In genomic region chr1:178496841-178497240, GRCm38 (mm10) we compare ENCODE assay signal across 10 mouse cellular contexts. TPM values are rescaled to one million over a fixed set of nuclear protein-coding genes. Genes with fewer than 3 reads are reported as not detected.
DNase-seq lines count a peak whose midpoint lies in the region; ATAC-seq lines count a peak whose summit lies in the region.
"Had no signal": no experiment of that assay in that cellular context is flagged by ENCODE, and none has a peak within 500 bp of the region (broad histone marks: within the 10 kb centered on the region; RNA-seq: fewer than 3 reads in every experiment).

No protein-coding gene starts in this region.

- no peaks in the 10 kb centered on the region for H3K36me3 ChIP-seq in heart, embryonic 11.5 days (ENCODE audit: control insufficient read depth, insufficient read depth, low read length)
- no peaks in the 10 kb centered on the region for H3K36me3 ChIP-seq in hindbrain, embryonic 14.5 days (replicated peaks; ENCODE audit: control insufficient read depth, insufficient read depth)
- no peaks in the 10 kb centered on the region for H3K36me3 ChIP-seq in intestine, embryonic 16.5 days (ENCODE audit: control insufficient read depth, insufficient read depth, low read length)
- H3K36me3 ChIP-seq: embryonic facial prominence, embryonic 12.5 days; limb, embryonic 15.5 days had no signal

- no peak overlapping the region for H3K27ac ChIP-seq in heart, embryonic 11.5 days (ENCODE audit: low read depth, low read length)
- H3K27ac ChIP-seq in hindbrain, embryonic 14.5 days, result no peak overlapping the region
- H3K27ac ChIP-seq in intestine, embryonic 16.5 days (ENCODE audit: low read length), result no peak overlapping the region
- H3K27ac ChIP-seq: embryonic facial prominence, embryonic 12.5 days; limb, embryonic 15.5 days had no signal

- peak; percentile 23 to 41 for DNase-seq in heart, postnatal 14 days
- peak; percentile 43 to 45 for DNase-seq in B cell, adult 2 months
- DNase-seq in adipocyte (ENCODE audit: low spot score), result peak; percentile 16
- no peak for DNase-seq in hindbrain, embryonic 14.5 days (ENCODE audit: low spot score)

- no peaks in the 10 kb centered on the region for H3K4me1 ChIP-seq in heart, embryonic 11.5 days (ENCODE audit: control insufficient read depth, insufficient read depth, low read length)
- no peaks in the 10 kb centered on the region for H3K4me1 ChIP-seq in hindbrain, embryonic 14.5 days (replicated peaks; ENCODE audit: control insufficient read depth, insufficient read depth, low read length)
- no peaks in the 10 kb centered on the region for H3K4me1 ChIP-seq in intestine, embryonic 16.5 days (ENCODE audit: control insufficient read depth, insufficient read depth, low read length)
- H3K4me1 ChIP-seq: embryonic facial prominence, embryonic 12.5 days; limb, embryonic 15.5 days had no signal

- H3K4me3 ChIP-seq in heart, embryonic 11.5 days (ENCODE audit: low read depth, low read length), result no peak overlapping the region
- no peak overlapping the region for H3K4me3 ChIP-seq in hindbrain, embryonic 14.5 days (replicated peaks; ENCODE audit: low read length)
- H3K4me3 ChIP-seq in intestine, embryonic 16.5 days (ENCODE audit: low read length), result no peak overlapping the region
- H3K4me3 ChIP-seq: embryonic facial prominence, embryonic 12.5 days; limb, embryonic 15.5 days had no signal

- no peak for ATAC-seq in heart, embryonic 11.5 days (replicated peaks; ENCODE audit: insufficient number of reproducible peaks, low FRiP score, low TSS enrichment)
- ATAC-seq in erythroblast, adult 5-6 weeks (replicated peaks; ENCODE audit: low FRiP score, poor library complexity, severe bottlenecking), result peak; percentile 72
- ATAC-seq in neutrophil, adult 5-6 weeks (ENCODE audit: extremely low read depth, insufficient number of reproducible peaks, low FRiP score, poor library complexity, severe bottlenecking), result peak; percentile 61; the same call in 1 of the 2 replicates
- ATAC-seq in hindbrain, embryonic 14.5 days (ENCODE audit: low FRiP score), result no peak
- no peak for ATAC-seq in intestine, embryonic 16.5 days

- no peak overlapping the region for H3K9ac ChIP-seq in heart, embryonic 11.5 days (ENCODE audit: low read depth, low read length)
- no peak overlapping the region for H3K9ac ChIP-seq in hindbrain, embryonic 14.5 days
- H3K9ac ChIP-seq in intestine, embryonic 16.5 days (ENCODE audit: low read depth, low read length), result no peak overlapping the region
- H3K9ac ChIP-seq: embryonic facial prominence, embryonic 12.5 days; limb, embryonic 15.5 days had no signal

- no peaks in the 10 kb centered on the region for H3K9me3 ChIP-seq in heart, embryonic 11.5 days (replicated peaks; ENCODE audit: control insufficient read depth, low read length)
- H3K9me3 ChIP-seq in hindbrain, embryonic 14.5 days (ENCODE audit: control insufficient read depth, low read length), result no peaks in the 10 kb centered on the region
- no peaks in the 10 kb centered on the region for H3K9me3 ChIP-seq in intestine, embryonic 16.5 days (ENCODE audit: control insufficient read depth, low read length)
- H3K9me3 ChIP-seq: embryonic facial prominence, embryonic 12.5 days; limb, embryonic 15.5 days had no signal

- intact Hi-C loops in heart, postnatal 14 days (cut with DNase I), result no loop called here

- H3K4me2 ChIP-seq in heart, embryonic 11.5 days, result no peak overlapping the region
- H3K4me2 ChIP-seq in hindbrain, embryonic 14.5 days (replicated peaks), result no peak overlapping the region
- no peak overlapping the region for H3K4me2 ChIP-seq in intestine, embryonic 16.5 days (ENCODE audit: low read depth, low read length)
- H3K4me2 ChIP-seq: embryonic facial prominence, embryonic 12.5 days; limb, embryonic 15.5 days had no signal

- 39% methylated on average over 1 of the region's 1 CpGs for WGBS in heart, embryonic 11.5 days (ENCODE audit: insufficient replicate concordance)
- 46% methylated on average over 1 of the region's 1 CpGs for WGBS in hindbrain, embryonic 14.5 days
- WGBS in intestine, embryonic 16.5 days, result 63% methylated on average over 1 of the region's 1 CpGs

- H3K27me3 ChIP-seq in heart, embryonic 11.5 days (ENCODE audit: control insufficient read depth, insufficient read depth, low read length), result no peaks in the 10 kb centered on the region
- no peaks in the 10 kb centered on the region for H3K27me3 ChIP-seq in hindbrain, embryonic 14.5 days (ENCODE audit: control insufficient read depth, insufficient read depth, low read length)
- H3K27me3 ChIP-seq in intestine, embryonic 16.5 days (replicated peaks; ENCODE audit: control insufficient read depth, insufficient read depth, low read length), result no peaks in the 10 kb centered on the region
- H3K27me3 ChIP-seq: embryonic facial prominence, embryonic 12.5 days; limb, embryonic 15.5 days had no signal

RNA-seq across cellular contexts. Expression of gene Kif26b, which starts 32.1 kb away (rescaled TPM):
- 1 to 10 TPM; 4.5 to 5.9 TPM for total RNA-seq in heart, postnatal 14 days (2021)
- 16.4 and 18.9 TPM in 2 replicates for polyA plus RNA-seq in heart, embryonic 11.5 days (2014; fragmentation: Nextera tagmentation; extraction: Ambion mirVana)
- not detected in 2 replicates for total RNA-seq in erythroblast, adult 5-6 weeks (2015; ENCODE audit: low replicate concordance)
- 0.56 TPM in 1 of 2 replicates, not detected in the other for total RNA-seq in erythroblast, adult 5-6 weeks (2017; ENCODE audit: low replicate concordance)
- 0.12 and 0.23 TPM in 2 replicates for total RNA-seq in neutrophil, adult 5-6 weeks (2017)
- 15.8 and 16.1 TPM in 2 replicates for polyA plus RNA-seq in hindbrain, embryonic 14.5 days (2014; fragmentation: Nextera tagmentation; extraction: Ambion mirVana)
- 1.5 and 1.7 TPM in 2 replicates for polyA plus RNA-seq in intestine, embryonic 16.5 days (2015; fragmentation: Nextera tagmentation; extraction: Ambion mirVana)

Comparison
In these comparisons a context has a peak if more than half of its experiments do, and no peak if none do; other contexts are left out.
1. ATAC-seq: peak in erythroblast, adult 5-6 weeks (single experiment) and neutrophil, adult 5-6 weeks (single experiment); none in heart, embryonic 11.5 days (single experiment), hindbrain, embryonic 14.5 days (single experiment) and intestine, embryonic 16.5 days (single experiment).